Mouse (Mus musculus): ENCODE data around the gene AI661453. TPM values are rescaled to one million over a fixed set of nuclear protein-coding genes. Genes with fewer than 3 reads are reported as not detected.

AI661453 gene
- polyA plus RNA-seq, 1 experiment from 2014 or later = 0.24 TPM

DNA sequence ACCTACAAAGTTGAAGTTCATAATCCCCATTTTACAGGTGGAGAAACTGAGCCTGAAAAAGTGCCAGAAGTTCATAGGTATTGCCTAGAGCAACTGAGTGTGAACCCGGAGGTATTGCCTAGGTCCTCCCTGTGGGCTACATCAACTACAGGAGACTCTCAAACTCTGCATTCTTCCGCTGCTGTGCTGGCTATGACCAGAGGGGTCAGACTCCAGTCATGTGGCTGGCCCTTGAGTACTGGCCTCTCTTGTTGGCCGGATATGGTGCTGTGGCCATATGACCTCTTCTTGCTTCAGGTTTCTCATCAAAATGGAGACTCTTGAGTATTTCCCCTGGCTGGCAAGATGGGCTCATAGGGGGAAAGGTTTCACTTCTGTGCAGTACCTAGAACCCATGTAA is 5.9 kb downstream of the AI661453 start:
- WGBS (ENCODE audit: insufficient replicate concordance) = 70% methylated on average over 3 of the region's 3 CpGs
- H3K4me3 ChIP-seq (replicated peaks) = no peak overlapping the region
- H3K27me3 ChIP-seq = peaks cover 17% of the 10 kb centered on the region
- no peak overlapping the region for H3K9ac ChIP-seq
- DNase-seq (no peak), ATAC-seq (ENCODE audit: low read depth) (no peak)
- no peak overlapping the region for H3K4me2 ChIP-seq
- no peaks in the 10 kb centered on the region for H3K9me3 ChIP-seq (replicated peaks)
- no peaks in the 10 kb centered on the region for H3K36me3 ChIP-seq
- H3K4me1 ChIP-seq (replicated peaks) = peaks cover 74% of the 10 kb centered on the region
- no peak overlapping the region for H3K27ac ChIP-seq

DNA sequence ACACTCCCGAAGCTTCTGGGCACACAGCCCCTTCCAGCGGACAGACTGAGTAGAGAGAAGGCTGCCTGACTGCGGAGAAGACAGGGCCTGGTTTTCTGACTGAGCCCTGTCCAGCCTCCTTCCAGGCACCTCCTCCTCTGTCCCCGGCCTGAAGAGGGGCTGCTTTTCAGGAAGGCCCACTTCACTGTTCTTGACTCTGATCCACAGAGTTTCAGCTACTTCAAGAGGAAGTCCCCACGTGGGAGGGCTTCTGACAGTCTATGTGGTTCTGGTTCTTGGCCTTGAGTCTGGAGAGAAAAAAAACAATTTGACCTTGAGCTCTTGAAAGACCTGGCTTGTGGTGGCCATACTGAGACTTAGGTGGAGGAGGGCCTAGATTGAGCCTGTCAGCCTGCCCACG is 7.7 kb downstream of the AI661453 start:
- H3K27me3 ChIP-seq = no peaks in the 10 kb centered on the region
- no peak for DNase-seq
- no peak overlapping the region for H3K27ac ChIP-seq
- H3K4me2 ChIP-seq = no peak overlapping the region
- H3K36me3 ChIP-seq = no peaks in the 10 kb centered on the region
- 57% methylated on average over 6 of the region's 6 CpGs for WGBS (ENCODE audit: insufficient replicate concordance)
- H3K4me1 ChIP-seq (replicated peaks) = peaks cover 76% of the 10 kb centered on the region
- ATAC-seq (ENCODE audit: low read depth) = no peak
- no peak overlapping the region for H3K4me3 ChIP-seq (replicated peaks)
- H3K9ac ChIP-seq = no peak overlapping the region
- no peaks in the 10 kb centered on the region for H3K9me3 ChIP-seq (replicated peaks)

DNA sequence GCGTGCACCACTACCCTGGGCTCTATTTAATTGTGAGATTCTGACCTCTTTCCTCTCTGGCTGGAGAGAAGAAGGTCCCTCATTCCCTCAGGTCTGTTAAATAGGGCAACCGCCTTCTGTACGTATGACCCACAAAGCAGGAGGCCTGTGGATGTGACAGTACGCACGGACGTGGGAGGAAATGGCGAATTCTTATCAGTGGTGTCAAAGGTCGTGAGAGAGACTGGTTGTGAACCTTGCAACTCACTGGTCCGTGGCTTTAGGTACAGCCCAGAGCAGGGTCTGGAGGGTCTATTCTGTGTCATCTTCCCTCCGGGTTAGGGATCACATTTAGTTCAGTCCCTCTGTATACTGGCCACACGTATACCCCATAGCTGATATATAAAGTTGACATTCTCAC is 9.1 kb downstream of the AI661453 start:
- no peak for ATAC-seq (ENCODE audit: low read depth)
- Histone ChIP-seq H3K36me3 (no peaks in the 10 kb centered on the region), H3K9ac (no peak overlapping the region), H3K9me3 (replicated peaks) (no peaks in the 10 kb centered on the region), H3K4me3 (replicated peaks) (no peak overlapping the region), H3K27me3 (no peaks in the 10 kb centered on the region), H3K27ac (peak overlapping the region; percentile 55), H3K4me2 (no peak overlapping the region), H3K4me1 (replicated peaks) (peaks cover 76% of the 10 kb centered on the region)
- WGBS (ENCODE audit: insufficient replicate concordance) = 36% methylated on average over 11 of the region's 11 CpGs
- no peak for DNase-seq

DNA sequence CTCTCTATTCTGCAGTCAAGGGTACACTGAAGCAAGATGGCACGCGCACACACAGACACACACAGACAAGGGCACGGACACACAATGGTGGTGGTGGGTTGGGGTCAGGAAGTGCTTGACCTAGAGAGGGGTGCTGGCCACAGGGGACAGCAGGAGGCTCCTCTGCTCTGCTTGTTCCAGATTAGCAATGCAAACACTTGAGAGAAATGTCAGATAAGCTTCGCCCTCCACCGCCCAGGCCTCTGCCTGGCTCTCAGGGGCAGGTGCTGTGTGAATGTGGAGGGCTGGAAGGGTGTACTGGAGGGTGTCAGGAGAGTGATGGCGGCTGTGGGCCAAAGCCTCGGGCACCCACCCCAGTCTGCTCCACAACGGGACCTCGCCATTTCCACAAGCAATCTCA is 9.6 kb downstream of the AI661453 start:
- ATAC-seq (ENCODE audit: low read depth) = peak; percentile 69
- H3K27me3 ChIP-seq = no peaks in the 10 kb centered on the region
- 0 out of 2 replicates have a peak overlapping the region, but pooled peaks have one; percentile 0 for H3K9ac ChIP-seq
- 25% methylated on average over 9 of the region's 9 CpGs for WGBS (ENCODE audit: insufficient replicate concordance)
- no peaks in the 10 kb centered on the region for H3K36me3 ChIP-seq
- no peak overlapping the region for H3K4me2 ChIP-seq
- no peak for DNase-seq
- H3K9me3 ChIP-seq (replicated peaks) = no peaks in the 10 kb centered on the region
- H3K4me1 ChIP-seq (replicated peaks) = peaks cover 72% of the 10 kb centered on the region
- H3K4me3 ChIP-seq (replicated peaks) = no peak overlapping the region
- H3K27ac ChIP-seq = peak overlapping the region; percentile 55; the same call in 1 of the 2 replicates

- H3K36me3 ChIP-seq = no peaks in the 10 kb centered on the region
- H3K4me3 ChIP-seq (replicated peaks) = no peak overlapping the region
- no peak for ATAC-seq (ENCODE audit: low read depth)
- H3K9me3 ChIP-seq (replicated peaks) = no peaks in the 10 kb centered on the region
- no peak for DNase-seq
- no peak overlapping the region for H3K4me2 ChIP-seq
- WGBS (ENCODE audit: insufficient replicate concordance) = 65% methylated on average over 11 of the region's 11 CpGs
- H3K27ac ChIP-seq = peak overlapping the region; percentile 55
- 0 out of 2 replicates have a peak overlapping the region, but pooled peaks have one; percentile 0 for H3K9ac ChIP-seq
- H3K4me1 ChIP-seq (replicated peaks) = peaks cover 66% of the 10 kb centered on the region
- H3K27me3 ChIP-seq = no peaks in the 10 kb centered on the region
Observed at GRCm38 (mm10) chr17:47446561-47446960, 10.1 kb downstream of the AI661453 start.

DNA sequence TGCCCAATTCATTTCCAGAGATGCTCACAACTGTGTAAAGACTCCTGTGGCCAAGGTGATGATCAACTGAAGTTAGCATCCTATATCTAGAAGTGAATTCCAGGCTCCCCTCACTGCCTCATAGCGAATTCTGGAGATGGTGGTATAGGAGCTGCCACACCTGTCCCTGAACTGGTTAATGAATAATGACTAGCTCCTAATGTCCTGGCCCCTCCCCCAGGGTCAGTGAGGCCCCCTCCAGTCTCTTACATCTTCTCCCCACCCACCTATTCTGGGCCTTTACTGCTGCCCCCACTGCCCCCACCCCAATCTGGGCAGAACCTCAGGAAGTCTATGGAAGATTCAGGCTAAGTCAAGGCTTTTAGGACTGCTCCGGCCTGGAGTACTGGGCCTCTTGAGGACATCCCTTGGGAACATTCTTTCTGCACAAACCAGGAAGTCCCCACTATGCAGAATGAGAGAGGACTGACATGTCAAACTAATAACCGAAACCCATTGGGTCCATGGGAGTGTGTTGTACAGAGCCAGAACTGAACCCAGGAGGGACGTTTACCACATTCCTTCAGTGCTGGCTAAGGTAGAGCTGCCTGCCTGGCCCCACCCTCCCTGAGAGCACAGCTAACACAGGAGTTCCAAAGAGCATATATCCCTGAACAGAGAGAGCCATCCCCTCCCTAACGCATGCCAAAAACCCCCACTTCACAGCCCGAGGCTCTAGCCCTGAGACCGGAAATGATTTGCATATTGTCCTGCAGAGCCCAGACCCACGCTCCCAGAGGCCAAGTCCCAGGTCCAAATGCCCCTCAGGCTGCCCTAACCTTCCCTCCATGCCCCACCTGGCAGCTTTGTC is 12.3 kb downstream of the AI661453 start:
- DNase-seq (no peak), ATAC-seq (ENCODE audit: low read depth) (peak; percentile 38)
- Histone ChIP-seq H3K4me1 (replicated peaks) (peaks cover 72% of the 10 kb centered on the region), H3K27me3 (no peaks in the 10 kb centered on the region), H3K4me2 (no peak overlapping the region), H3K9me3 (replicated peaks) (no peaks in the 10 kb centered on the region), H3K4me3 (replicated peaks) (no peak overlapping the region), H3K9ac (no peak overlapping the region), H3K27ac (no peak overlapping the region), H3K36me3 (no peaks in the 10 kb centered on the region)
- WGBS (ENCODE audit: insufficient replicate concordance) = 41% methylated on average over 8 of the region's 8 CpGs

DNA sequence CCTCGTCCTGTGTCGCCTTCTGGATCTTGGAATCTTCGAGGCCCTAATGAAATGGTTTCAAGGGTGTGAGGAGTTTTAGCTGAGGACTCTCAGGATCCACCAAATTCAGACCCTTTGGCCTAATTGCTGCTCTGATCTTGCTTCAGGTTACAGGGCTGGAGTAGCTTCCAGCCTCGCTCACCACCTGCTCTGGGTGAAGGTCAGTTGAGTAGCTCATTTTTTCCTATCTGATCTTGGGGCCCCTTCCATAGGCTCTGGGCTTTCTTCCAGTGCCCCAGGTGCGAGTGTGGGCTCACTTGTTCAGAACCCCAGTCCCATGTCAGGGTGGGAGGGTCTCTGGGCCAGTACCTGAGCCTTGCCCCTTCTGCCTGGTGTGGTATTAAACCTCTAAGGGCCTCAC is 13.0 kb downstream of the AI661453 start:
- 55% methylated on average over 5 of the region's 5 CpGs for WGBS (ENCODE audit: insufficient replicate concordance)
- Histone ChIP-seq H3K4me2 (no peak overlapping the region), H3K9ac (no peak overlapping the region), H3K27me3 (no peaks in the 10 kb centered on the region), H3K27ac (no peak overlapping the region), H3K9me3 (replicated peaks) (no peaks in the 10 kb centered on the region), H3K4me3 (replicated peaks) (no peak overlapping the region), H3K36me3 (no peaks in the 10 kb centered on the region), H3K4me1 (replicated peaks) (peaks cover 78% of the 10 kb centered on the region)
- DNase-seq (no peak), ATAC-seq (ENCODE audit: low read depth) (no peak)

GRCm38 (mm10) chr17:47450239-47450638 is 13.8 kb downstream of the AI661453 start:
- WGBS (ENCODE audit: insufficient replicate concordance) = 43% methylated on average over 7 of the region's 7 CpGs
- H3K27me3 ChIP-seq = no peaks in the 10 kb centered on the region
- H3K9ac ChIP-seq = no peak overlapping the region
- H3K36me3 ChIP-seq = no peaks in the 10 kb centered on the region
- no peaks in the 10 kb centered on the region for H3K9me3 ChIP-seq (replicated peaks)
- no peak overlapping the region for H3K4me3 ChIP-seq (replicated peaks)
- no peak overlapping the region for H3K27ac ChIP-seq
- peaks cover 80% of the 10 kb centered on the region for H3K4me1 ChIP-seq (replicated peaks)
- no peak overlapping the region for H3K4me2 ChIP-seq
- ATAC-seq (ENCODE audit: low read depth) (no peak), DNase-seq (no peak)

DNA sequence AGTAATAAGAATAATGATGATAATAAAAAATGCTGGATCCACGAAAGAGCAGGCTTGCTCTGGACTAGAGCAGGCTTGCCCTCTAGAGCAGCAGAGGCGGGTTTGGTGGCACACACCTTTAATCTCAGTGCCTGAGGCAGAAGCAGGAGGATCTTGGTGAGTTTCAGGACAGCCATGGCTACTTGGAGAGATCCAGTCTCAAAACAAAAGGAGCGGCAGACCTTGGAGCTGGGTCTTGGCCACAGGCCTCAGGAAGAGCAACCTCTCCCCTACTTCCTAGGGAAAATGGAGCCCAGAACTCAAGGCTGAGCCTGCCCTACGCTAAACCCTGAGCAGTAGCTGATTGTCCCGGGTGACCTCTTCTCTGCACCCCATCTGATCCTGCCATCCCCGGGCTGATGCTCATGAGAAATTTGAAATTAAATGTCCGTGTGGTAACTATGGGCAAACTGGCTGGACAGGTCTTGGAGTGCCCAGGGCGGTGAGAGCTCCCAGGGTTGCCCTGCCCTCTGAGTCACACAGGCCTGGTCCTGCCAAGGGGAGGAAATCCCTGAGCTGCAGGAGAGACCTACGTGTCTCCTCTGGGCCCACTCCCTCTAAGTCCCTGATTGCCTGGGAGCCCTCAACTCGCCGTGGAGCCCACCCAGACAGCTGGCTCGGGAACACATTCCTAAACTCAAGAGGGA is 14.6 kb downstream of the AI661453 start:
- Histone ChIP-seq H3K9ac (no peak overlapping the region), H3K4me3 (replicated peaks) (no peak overlapping the region), H3K36me3 (no peaks in the 10 kb centered on the region), H3K4me1 (replicated peaks) (peaks cover 74% of the 10 kb centered on the region), H3K27ac (no peak overlapping the region), H3K27me3 (no peaks in the 10 kb centered on the region), H3K4me2 (no peak overlapping the region), H3K9me3 (replicated peaks) (no peaks in the 10 kb centered on the region)
- ATAC-seq (ENCODE audit: low read depth) = no peak
- WGBS (ENCODE audit: insufficient replicate concordance) = 66% methylated on average over 12 of the region's 12 CpGs
- no peak for DNase-seq

GRCm38 (mm10) chr17:47452886-47453285 is 16.5 kb downstream of the AI661453 start:
- no peak overlapping the region for H3K9ac ChIP-seq
- H3K4me3 ChIP-seq (replicated peaks) = no peak overlapping the region
- 53% methylated on average over 7 of the region's 7 CpGs for WGBS (ENCODE audit: insufficient replicate concordance)
- peaks cover 70% of the 10 kb centered on the region for H3K4me1 ChIP-seq (replicated peaks)
- no peak overlapping the region for H3K4me2 ChIP-seq
- ATAC-seq (ENCODE audit: low read depth) (no peak), DNase-seq (no peak)
- H3K36me3 ChIP-seq = no peaks in the 10 kb centered on the region
- no peak overlapping the region for H3K27ac ChIP-seq
- H3K27me3 ChIP-seq = no peaks in the 10 kb centered on the region
- H3K9me3 ChIP-seq (replicated peaks) = no peaks in the 10 kb centered on the region

DNA sequence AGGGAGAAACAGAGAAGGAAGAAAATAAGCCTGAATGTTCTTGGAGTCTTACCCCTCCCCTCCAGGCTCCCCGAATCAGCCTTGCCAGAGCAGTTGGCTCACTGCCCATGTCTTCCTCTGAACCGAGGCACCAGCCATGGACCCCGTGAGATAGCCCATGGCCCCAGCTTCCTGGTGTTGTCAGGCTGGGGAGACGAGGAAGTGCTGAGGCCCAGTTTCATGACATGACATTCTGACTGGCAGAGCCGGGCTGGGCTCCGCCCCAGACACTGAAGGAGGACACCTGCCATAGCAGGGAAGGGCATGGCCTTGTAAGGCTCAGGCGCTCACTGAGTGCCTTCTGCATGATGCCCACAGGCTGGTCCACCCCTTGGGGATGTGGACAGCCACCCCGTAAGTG is 18.3 kb downstream of the AI661453 start:
- H3K9ac ChIP-seq = no peak overlapping the region
- peak; percentile 65 for ATAC-seq (ENCODE audit: low read depth)
- no peak overlapping the region for H3K4me3 ChIP-seq (replicated peaks)
- peak overlapping the region; percentile 24 for H3K4me2 ChIP-seq
- peak overlapping the region; percentile 37; the same call in 1 of the 2 replicates for H3K27ac ChIP-seq
- no peaks in the 10 kb centered on the region for H3K27me3 ChIP-seq
- no peaks in the 10 kb centered on the region for H3K36me3 ChIP-seq
- DNase-seq = peak; percentile 29
- peaks cover 58% of the 10 kb centered on the region for H3K4me1 ChIP-seq (replicated peaks)
- H3K9me3 ChIP-seq (replicated peaks) = no peaks in the 10 kb centered on the region
- 29% methylated on average over 8 of the region's 8 CpGs for WGBS (ENCODE audit: insufficient replicate concordance)
